Mouse (Mus musculus): Measurements from ENCODE around the gene Cldn5. TPM values are rescaled to one million over a fixed set of nuclear protein-coding genes. Genes with fewer than 3 reads are reported as not detected.

Cldn5 gene
- polyA plus RNA-seq, 1 experiment from 2014 or later: 90.7 TPM

- Histone ChIP-seq H3K4me2 (ENCODE audit: low read length) (no peak overlapping the region), H3K27ac (ENCODE audit: low read length) (no peak overlapping the region), H3K9ac (replicated peaks; ENCODE audit: low read depth, low read length) (no peak overlapping the region), H3K9me3 (ENCODE audit: control insufficient read depth, low read length) (no peaks in the 10 kb centered on the region), H3K4me1 (replicated peaks; ENCODE audit: control insufficient read depth, insufficient read depth, low read length) (peaks cover 12% of the 10 kb centered on the region), H3K27me3 (replicated peaks; ENCODE audit: control insufficient read depth, insufficient read depth, low read length) (peaks cover 21% of the 10 kb centered on the region), H3K4me3 (replicated peaks; ENCODE audit: low read length) (no peak overlapping the region), H3K36me3 (ENCODE audit: control insufficient read depth, insufficient read depth) (no peaks in the 10 kb centered on the region)
- 87% methylated on average over 10 of the region's 10 CpGs for WGBS
- no peak for ATAC-seq
These were observed 5.2 kb downstream of the Cldn5 start for GRCm38 (mm10) chr16:18781810-18782209.

- Histone ChIP-seq H3K27me3 (replicated peaks; ENCODE audit: control insufficient read depth, insufficient read depth, low read length) (no peaks in the 10 kb centered on the region), H3K9me3 (ENCODE audit: control insufficient read depth, low read length) (no peaks in the 10 kb centered on the region), H3K9ac (replicated peaks; ENCODE audit: low read depth, low read length) (no peak overlapping the region), H3K36me3 (ENCODE audit: control insufficient read depth, insufficient read depth) (no peaks in the 10 kb centered on the region), H3K27ac (ENCODE audit: low read length) (no peak overlapping the region), H3K4me2 (ENCODE audit: low read length) (no peak overlapping the region), H3K4me1 (replicated peaks; ENCODE audit: control insufficient read depth, insufficient read depth, low read length) (no peaks in the 10 kb centered on the region), H3K4me3 (replicated peaks; ENCODE audit: low read length) (no peak overlapping the region)
- ATAC-seq: no peak
- WGBS: 91% methylated on average over 7 of the region's 7 CpGs
These were observed 8.4 kb downstream of the Cldn5 start for GRCm38 (mm10) chr16:18785025-18785424.

- WGBS: 82% methylated on average over 1 of the region's 1 CpGs
- Histone ChIP-seq H3K36me3 (ENCODE audit: control insufficient read depth, insufficient read depth) (no peaks in the 10 kb centered on the region), H3K9me3 (ENCODE audit: control insufficient read depth, low read length) (no peaks in the 10 kb centered on the region), H3K27ac (ENCODE audit: low read length) (no peak overlapping the region), H3K27me3 (replicated peaks; ENCODE audit: control insufficient read depth, insufficient read depth, low read length) (no peaks in the 10 kb centered on the region), H3K9ac (replicated peaks; ENCODE audit: low read depth, low read length) (no peak overlapping the region), H3K4me3 (replicated peaks; ENCODE audit: low read length) (no peak overlapping the region), H3K4me2 (ENCODE audit: low read length) (no peak overlapping the region), H3K4me1 (replicated peaks; ENCODE audit: control insufficient read depth, insufficient read depth, low read length) (no peaks in the 10 kb centered on the region)
- no peak for ATAC-seq
These were observed 8.8 kb downstream of the Cldn5 start for GRCm38 (mm10) chr16:18785485-18785884.

- Histone ChIP-seq H3K9ac (replicated peaks; ENCODE audit: low read depth, low read length) (no peak overlapping the region), H3K9me3 (ENCODE audit: control insufficient read depth, low read length) (no peaks in the 10 kb centered on the region), H3K4me2 (ENCODE audit: low read length) (no peak overlapping the region), H3K4me3 (replicated peaks; ENCODE audit: low read length) (no peak overlapping the region), H3K27ac (ENCODE audit: low read length) (no peak overlapping the region), H3K36me3 (ENCODE audit: control insufficient read depth, insufficient read depth) (no peaks in the 10 kb centered on the region), H3K4me1 (replicated peaks; ENCODE audit: control insufficient read depth, insufficient read depth, low read length) (no peaks in the 10 kb centered on the region), H3K27me3 (replicated peaks; ENCODE audit: control insufficient read depth, insufficient read depth, low read length) (no peaks in the 10 kb centered on the region)
- WGBS: 92% methylated on average over 10 of the region's 10 CpGs
- ATAC-seq: no peak
These were observed 10.0 kb downstream of the Cldn5 start for GRCm38 (mm10) chr16:18786652-18787051.

GRCm38 (mm10) chr16:18788627-18789406, 12.2 kb downstream of the Cldn5 start:
- 90% methylated on average over 10 of the region's 10 CpGs for WGBS
- H3K4me1 ChIP-seq (replicated peaks; ENCODE audit: control insufficient read depth, insufficient read depth, low read length): no peaks in the 10 kb centered on the region
- H3K36me3 ChIP-seq (ENCODE audit: control insufficient read depth, insufficient read depth): no peaks in the 10 kb centered on the region
- H3K9me3 ChIP-seq (ENCODE audit: control insufficient read depth, low read length): no peaks in the 10 kb centered on the region
- H3K4me2 ChIP-seq (ENCODE audit: low read length): no peak overlapping the region
- no peak overlapping the region for H3K9ac ChIP-seq (replicated peaks; ENCODE audit: low read depth, low read length)
- no peaks in the 10 kb centered on the region for H3K27me3 ChIP-seq (replicated peaks; ENCODE audit: control insufficient read depth, insufficient read depth, low read length)
- H3K27ac ChIP-seq (ENCODE audit: low read length): no peak overlapping the region
- ATAC-seq: no peak
- H3K4me3 ChIP-seq (replicated peaks; ENCODE audit: low read length): no peak overlapping the region

- ATAC-seq: no peak
- no peaks in the 10 kb centered on the region for H3K36me3 ChIP-seq (ENCODE audit: control insufficient read depth, insufficient read depth)
These were observed 18.7 kb downstream of the Cldn5 start for GRCm38 (mm10) chr16:18795223-18795899.

GRCm38 (mm10) chr16:18796645-18797044, 20.0 kb downstream of the Cldn5 start:
- Histone ChIP-seq H3K4me1 (replicated peaks; ENCODE audit: control insufficient read depth, insufficient read depth, low read length) (no peaks in the 10 kb centered on the region), H3K36me3 (ENCODE audit: control insufficient read depth, insufficient read depth) (no peaks in the 10 kb centered on the region), H3K4me3 (replicated peaks; ENCODE audit: low read length) (no peak overlapping the region), H3K27ac (ENCODE audit: low read length) (no peak overlapping the region), H3K27me3 (replicated peaks; ENCODE audit: control insufficient read depth, insufficient read depth, low read length) (no peaks in the 10 kb centered on the region), H3K9me3 (ENCODE audit: control insufficient read depth, low read length) (no peaks in the 10 kb centered on the region), H3K4me2 (ENCODE audit: low read length) (no peak overlapping the region), H3K9ac (replicated peaks; ENCODE audit: low read depth, low read length) (no peak overlapping the region)
- WGBS: 71% methylated on average over 7 of the region's 7 CpGs
- no peak; the same call in 1 of the 2 replicates for ATAC-seq

More at GRCm38 (mm10) chr16:18795223-18795899, 18.7 kb downstream of the Cldn5 start:
- no peaks in the 10 kb centered on the region for H3K9me3 ChIP-seq (ENCODE audit: control insufficient read depth, low read length)
- H3K4me1 ChIP-seq (replicated peaks; ENCODE audit: control insufficient read depth, insufficient read depth, low read length): no peaks in the 10 kb centered on the region
- no peak overlapping the region for H3K27ac ChIP-seq (ENCODE audit: low read length)
- no peak overlapping the region for H3K4me3 ChIP-seq (replicated peaks; ENCODE audit: low read length)
- H3K9ac ChIP-seq (replicated peaks; ENCODE audit: low read depth, low read length): no peak overlapping the region
- 92% methylated on average over 11 of the region's 11 CpGs for WGBS
- H3K4me2 ChIP-seq (ENCODE audit: low read length): no peak overlapping the region
- no peaks in the 10 kb centered on the region for H3K27me3 ChIP-seq (replicated peaks; ENCODE audit: control insufficient read depth, insufficient read depth, low read length)

- H3K4me2 ChIP-seq (ENCODE audit: low read length): no peak overlapping the region
- 95% methylated on average over 5 of the region's 5 CpGs for WGBS
- H3K4me1 ChIP-seq (replicated peaks; ENCODE audit: control insufficient read depth, insufficient read depth, low read length): no peaks in the 10 kb centered on the region
- H3K9ac ChIP-seq (replicated peaks; ENCODE audit: low read depth, low read length): no peak overlapping the region
- H3K9me3 ChIP-seq (ENCODE audit: control insufficient read depth, low read length): no peaks in the 10 kb centered on the region
- no peaks in the 10 kb centered on the region for H3K27me3 ChIP-seq (replicated peaks; ENCODE audit: control insufficient read depth, insufficient read depth, low read length)
- no peak for ATAC-seq
- no peak overlapping the region for H3K27ac ChIP-seq (ENCODE audit: low read length)
- H3K4me3 ChIP-seq (replicated peaks; ENCODE audit: low read length): no peak overlapping the region
- H3K36me3 ChIP-seq (ENCODE audit: control insufficient read depth, insufficient read depth): no peaks in the 10 kb centered on the region
These were observed 21.5 kb downstream of the Cldn5 start for GRCm38 (mm10) chr16:18798151-18798550.

- no peaks in the 10 kb centered on the region for H3K9me3 ChIP-seq (ENCODE audit: control insufficient read depth, low read length)
- H3K36me3 ChIP-seq (ENCODE audit: control insufficient read depth, insufficient read depth): no peaks in the 10 kb centered on the region
- H3K4me3 ChIP-seq (replicated peaks; ENCODE audit: low read length): no peak overlapping the region
- peak; percentile 57; the same call in 1 of the 2 replicates for ATAC-seq
- no peaks in the 10 kb centered on the region for H3K27me3 ChIP-seq (replicated peaks; ENCODE audit: control insufficient read depth, insufficient read depth, low read length)
- H3K4me1 ChIP-seq (replicated peaks; ENCODE audit: control insufficient read depth, insufficient read depth, low read length): no peaks in the 10 kb centered on the region
- 77% methylated on average over 2 of the region's 2 CpGs for WGBS
- no peak overlapping the region for H3K4me2 ChIP-seq (ENCODE audit: low read length)
- no peak overlapping the region for H3K27ac ChIP-seq (ENCODE audit: low read length)
- H3K9ac ChIP-seq (replicated peaks; ENCODE audit: low read depth, low read length): no peak overlapping the region
These were observed 22.2 kb downstream of the Cldn5 start for GRCm38 (mm10) chr16:18798841-18799240.
